In the genomic region with DNA sequence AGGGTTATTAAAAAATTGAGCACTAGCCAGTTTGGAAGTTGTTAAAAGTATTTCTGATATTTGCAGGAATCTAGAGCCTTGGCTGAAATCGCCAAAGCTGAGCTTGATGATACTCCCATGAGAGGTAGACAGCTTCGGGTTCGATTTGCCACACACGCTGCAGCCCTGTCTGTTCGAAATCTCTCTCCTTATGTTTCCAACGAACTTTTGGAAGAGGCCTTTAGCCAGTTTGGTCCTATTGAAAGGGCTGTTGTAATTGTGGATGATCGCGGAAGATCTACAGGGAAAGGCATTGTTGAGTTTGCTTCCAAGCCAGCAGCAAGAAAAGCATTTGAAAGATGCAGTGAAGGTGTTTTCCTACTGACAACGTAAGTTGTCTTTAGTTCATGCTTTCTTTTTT, we compare ENCODE assay signal across 8 mouse cellular contexts. TPM values are rescaled to one million over a fixed set of nuclear protein-coding genes. Genes with fewer than 3 reads are reported as not detected.
DNase-seq lines count a peak whose midpoint lies in the region; ATAC-seq lines count a peak whose summit lies in the region.

No protein-coding gene starts in this region.

- no peaks in the 10 kb centered on the region for H3K9me3 ChIP-seq in forebrain, embryonic 16.5 days (ENCODE audit: control insufficient read depth, low read length)
- H3K9me3 ChIP-seq in liver, embryonic 15.5 days (replicated peaks): no peaks in the 10 kb centered on the region

- peak overlapping the region; percentile 100 for H3K9ac ChIP-seq in forebrain, embryonic 16.5 days (replicated peaks; ENCODE audit: low read depth, low read length)
- peak overlapping the region; percentile 100 for H3K9ac ChIP-seq in liver, embryonic 15.5 days

- intact Hi-C loops in heart, postnatal 25 days (cut with DNase I): loop anchor here (5.0 to 10.0 kb wide), 2 partner anchors 34 to 222 kb away; a partner anchor contains a TSS

- peak overlapping the region; percentile 97 for H3K4me3 ChIP-seq in forebrain, embryonic 16.5 days (replicated peaks; ENCODE audit: low read length)
- peak overlapping the region; percentile 99 for H3K4me3 ChIP-seq in liver, embryonic 15.5 days (replicated peaks)

- WGBS in forebrain, embryonic 16.5 days: 1% methylated on average over 9 of the region's 9 CpGs
- under 1% methylated on average over 9 of the region's 9 CpGs for WGBS in liver, embryonic 15.5 days (ENCODE audit: insufficient replicate concordance)

- no peak for ATAC-seq in forebrain, embryonic 16.5 days
- ATAC-seq in liver, embryonic 15.5 days (ENCODE audit: insufficient read depth): no peak

- H3K27me3 ChIP-seq in forebrain, embryonic 16.5 days (replicated peaks; ENCODE audit: control insufficient read depth, insufficient read depth, low read length): no peaks in the 10 kb centered on the region
- no peaks in the 10 kb centered on the region for H3K27me3 ChIP-seq in liver, embryonic 15.5 days

- H3K4me2 ChIP-seq in forebrain, embryonic 16.5 days (ENCODE audit: low read length): peak overlapping the region; percentile 99
- H3K4me2 ChIP-seq in liver, embryonic 15.5 days: peak overlapping the region; percentile 79

- H3K4me1 ChIP-seq in forebrain, embryonic 16.5 days (replicated peaks; ENCODE audit: control insufficient read depth, insufficient read depth, low read length): peaks cover 30% of the 10 kb centered on the region
- peaks cover 41% of the 10 kb centered on the region for H3K4me1 ChIP-seq in liver, embryonic 15.5 days (replicated peaks)

- DNase-seq in heart, adult 11 months: peak; percentile 76
- DNase-seq in heart, postnatal 25 days (ENCODE audit: low spot score): no peak
- DNase-seq in CD4-positive helper T cell, adult 2 months (ENCODE audit: low read depth, low spot score): peak; percentile 15
- DNase-seq in adrenal gland, postnatal 10 days: no peak
- no peak for DNase-seq in c-Kit-positive CD71-positive TER-119-positive erythroid progenitor cells, embryonic 14.5 days (ENCODE audit: low spot score)
- DNase-seq in layer of hippocampus, adult 11-12 months (ENCODE audit: low spot score): no peak

- H3K36me3 ChIP-seq in forebrain, embryonic 16.5 days (ENCODE audit: control insufficient read depth, insufficient read depth): peaks cover 21% of the 10 kb centered on the region
- H3K36me3 ChIP-seq in liver, embryonic 15.5 days (replicated peaks): peaks cover 59% of the 10 kb centered on the region

- H3K27ac ChIP-seq in forebrain, embryonic 16.5 days (ENCODE audit: low read length): no peak overlapping the region
- peak overlapping the region; percentile 95 for H3K27ac ChIP-seq in liver, embryonic 15.5 days (replicated peaks)

RNA-seq across cellular contexts. Expression of a gene that starts 2.1 kb away (rescaled TPM):
- total RNA-seq in heart, postnatal 25 days (2021): 10 to 100 TPM; 81.5 to 86.2 TPM
- 86.8 and 96.0 TPM in 2 replicates for polyA plus RNA-seq in forebrain, embryonic 16.5 days (2015; fragmentation: Nextera tagmentation; extraction: Ambion mirVana)
- 25.3 and 25.5 TPM in 2 replicates for polyA plus RNA-seq in liver, embryonic 15.5 days (2015; fragmentation: Nextera tagmentation; extraction: Ambion mirVana)
- 100 to 1,000 TPM; 204 to 244 TPM for total RNA-seq in adrenal gland, postnatal 10 days (2021)

RNA-seq across cellular contexts. Expression of a gene that starts 37.8 kb away (rescaled TPM):
- 1 to 10 TPM; 6.1 to 7.0 TPM for total RNA-seq in heart, postnatal 25 days (2021)
- polyA plus RNA-seq in forebrain, embryonic 16.5 days (2015; fragmentation: Nextera tagmentation; extraction: Ambion mirVana): 32.1 and 37.5 TPM in 2 replicates
- 7.6 and 7.9 TPM in 2 replicates for polyA plus RNA-seq in liver, embryonic 15.5 days (2015; fragmentation: Nextera tagmentation; extraction: Ambion mirVana)
- total RNA-seq in adrenal gland, postnatal 10 days (2021): 1 to 10 TPM; 6.4 to 8.5 TPM

RNA-seq across cellular contexts. Expression of a gene that starts 54.0 kb away (rescaled TPM):
- 10 to 100 TPM in 1 of 2 experiments, 1 to 10 TPM in 1; 8.9 to 12.4 TPM for total RNA-seq in heart, postnatal 25 days (2021)
- 36.3 and 38.8 TPM in 2 replicates for polyA plus RNA-seq in forebrain, embryonic 16.5 days (2015; fragmentation: Nextera tagmentation; extraction: Ambion mirVana)
- 2.5 and 2.8 TPM in 2 replicates for polyA plus RNA-seq in liver, embryonic 15.5 days (2015; fragmentation: Nextera tagmentation; extraction: Ambion mirVana)
- total RNA-seq in adrenal gland, postnatal 10 days (2021): 10 to 100 TPM; 12.7 to 18.7 TPM

RNA-seq across cellular contexts. Expression of a gene that starts 55.3 kb away (rescaled TPM):
- 10 to 100 TPM; 16.4 to 21.5 TPM for total RNA-seq in heart, postnatal 25 days (2021)
- polyA plus RNA-seq in forebrain, embryonic 16.5 days (2015; fragmentation: Nextera tagmentation; extraction: Ambion mirVana): 30.6 and 31.1 TPM in 2 replicates
- polyA plus RNA-seq in liver, embryonic 15.5 days (2015; fragmentation: Nextera tagmentation; extraction: Ambion mirVana): 2.6 and 3.2 TPM in 2 replicates
- 10 to 100 TPM; 33.1 to 47.3 TPM for total RNA-seq in adrenal gland, postnatal 10 days (2021)

Comparison
In these comparisons a context has a peak if more than half of its experiments do, and no peak if none do; other contexts are left out.
1. DNase-seq: peak in heart, adult 11 months (single experiment) and CD4-positive helper T cell, adult 2 months (single experiment); none in heart, postnatal 25 days (single experiment), adrenal gland, postnatal 10 days (single experiment), c-Kit-positive CD71-positive TER-119-positive erythroid progenitor cells, embryonic 14.5 days (single experiment) and layer of hippocampus, adult 11-12 months (single experiment).